Mouse (Mus musculus) embryo, embryonic 10 days (tissue): ENCODE measurements around the gene St7.
A peak's percentile ranks its signal among the peaks of the same experiment; 100 is the strongest.

Experiments used
- DNase-seq: peaks from one replicate; pipeline ENCODE4 v3.0.0-alpha.2; 2015; ENCODE audit warnings: low spot score

St7 gene

GRCm38 (mm10) chr6:17903355-17903754, 210.6 kb downstream of the St7 start:
- DNase-seq, result no peak

GRCm38 (mm10) chr6:17905776-17906175, 213.0 kb downstream of the St7 start:
- no peak for DNase-seq

GRCm38 (mm10) chr6:17906289-17906688, 213.6 kb downstream of the St7 start:
- no peak for DNase-seq

GRCm38 (mm10) chr6:17912312-17912711, 219.6 kb downstream of the St7 start:
- no peak for DNase-seq

GRCm38 (mm10) chr6:17912825-17913224, 220.1 kb downstream of the St7 start:
- DNase-seq, result no peak

GRCm38 (mm10) chr6:17913315-17913714, 220.6 kb downstream of the St7 start:
- DNase-seq, result no peak

- no peak for DNase-seq
Observed at GRCm38 (mm10) chr6:17914300-17914699, 221.6 kb downstream of the St7 start.

GRCm38 (mm10) chr6:17917233-17917632, 224.5 kb downstream of the St7 start:
- DNase-seq, result no peak

GRCm38 (mm10) chr6:17922180-17922579, 229.4 kb downstream of the St7 start:
- no peak for DNase-seq

GRCm38 (mm10) chr6:17922967-17923366, 230.2 kb downstream of the St7 start:
- DNase-seq, result no peak

GRCm38 (mm10) chr6:17923370-17923769, 230.6 kb downstream of the St7 start:
- DNase-seq, result no peak

- DNase-seq, result no peak
Observed at GRCm38 (mm10) chr6:17923894-17924505, 231.3 kb downstream of the St7 start.

GRCm38 (mm10) chr6:17925267-17925666, 232.5 kb downstream of the St7 start:
- peak; percentile 43 for DNase-seq

GRCm38 (mm10) chr6:17927746-17928145, 235.0 kb downstream of the St7 start:
- no peak for DNase-seq

GRCm38 (mm10) chr6:17931187-17931586, 238.5 kb downstream of the St7 start:
- no peak for DNase-seq

GRCm38 (mm10) chr6:17931835-17932234, 239.1 kb downstream of the St7 start:
- no peak for DNase-seq

- no peak for DNase-seq
Observed at GRCm38 (mm10) chr6:17932806-17933205, 240.1 kb downstream of the St7 start.

- DNase-seq, result peak; percentile 29
Observed at GRCm38 (mm10) chr6:17938631-17939346, 246.1 kb downstream of the St7 start.

GRCm38 (mm10) chr6:17941916-17942315, 249.2 kb downstream of the St7 start:
- DNase-seq, result no peak

GRCm38 (mm10) chr6:17942344-17942743, 249.6 kb downstream of the St7 start:
- peak; percentile 35 for DNase-seq

GRCm38 (mm10) chr6:17943877-17944617, 251.3 kb downstream of the St7 start:
- DNase-seq, result no peak

- DNase-seq, result no peak
Observed at GRCm38 (mm10) chr6:17946456-17946855, 253.7 kb downstream of the St7 start.
